Mouse (Mus musculus): ENCODE measurements around the gene Rbm4b.

DNA sequence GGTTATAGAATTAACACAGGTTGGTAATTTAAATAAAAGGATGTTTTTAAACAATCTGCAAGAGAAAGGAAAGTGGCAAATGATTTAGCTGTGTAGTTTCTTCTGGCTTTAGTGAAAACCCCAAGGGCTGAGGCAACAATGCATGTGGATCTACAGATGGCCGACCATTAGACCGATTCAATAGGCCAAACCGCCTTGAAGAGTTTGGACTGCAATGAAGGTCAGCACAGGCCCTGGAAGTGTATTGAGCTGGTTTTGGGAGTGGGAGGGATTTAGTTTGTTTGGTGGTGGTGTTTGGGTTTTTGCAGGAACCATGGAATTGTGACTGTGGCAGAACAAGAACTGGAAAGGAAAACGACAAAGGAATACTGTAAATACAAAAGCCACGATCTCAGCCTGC lies 42.8 kb downstream of the Rbm4b start:
- no peak for TF ChIP-seq CTCF (conservative IDR thresholded peaks at IDR 0.05; ENCODE audit: insufficient read depth, insufficient read length, low read depth, low read length)
- no peak for TF ChIP-seq POLR2A (IDR thresholded peaks at IDR 0.05; ENCODE audit: low read depth, low read length)

Data from kidney, adult 2 months (tissue).